Mouse (Mus musculus) cerebellum, adult 9-10 months (tissue): ENCODE results near the gene Ddx55.
"Not testable (repeated sequence)": the region's sequence is repeated elsewhere in the genome, so short reads cannot be mapped to it uniquely, and the experiment has no call there.

ENCODE experiments used
- DNase-seq: peaks from one replicate; pipeline ENCODE4 v3.0.0; 2022

Ddx55 gene

GRCm38 (mm10) chr5:124539905-124540304 is 12.8 kb upstream of the Ddx55 start:
- peak; percentile 55 for DNase-seq

GRCm38 (mm10) chr5:124540383-124540786 is 12.3 kb upstream of the Ddx55 start, which contains the start of gene Tmed2:
Gene Tmed2, plus strand, starts transcription at chr5:124540695.
- peak; percentile 97 for DNase-seq

- DNase-seq, result no peak
Measured at GRCm38 (mm10) chr5:124540905-124541601, 11.6 kb upstream of the Ddx55 start.

- DNase-seq, result no peak
Measured at GRCm38 (mm10) chr5:124541602-124541973, 11.1 kb upstream of the Ddx55 start.

GRCm38 (mm10) chr5:124550737-124551136 is 1.9 kb upstream of the Ddx55 start:
- not testable (repeated sequence) for DNase-seq

- not testable (repeated sequence) for DNase-seq
Measured at GRCm38 (mm10) chr5:124551349-124552093, 1.1 kb upstream of the Ddx55 start.

GRCm38 (mm10) chr5:124552094-124552472 is 581 bp upstream of the Ddx55 start:
- no peak for DNase-seq

GRCm38 (mm10) chr5:124553607-124554006 is 943 bp downstream of the Ddx55 start:
- DNase-seq, result no peak

- no peak for DNase-seq
Measured at GRCm38 (mm10) chr5:124555145-124555544, 2.5 kb downstream of the Ddx55 start.

- peak; percentile 78 for DNase-seq
Measured at GRCm38 (mm10) chr5:124571068-124571467, 18.4 kb downstream of the Ddx55 start.

- DNase-seq, result no peak
Measured at GRCm38 (mm10) chr5:124575467-124575866, 22.8 kb downstream of the Ddx55 start.

GRCm38 (mm10) chr5:124578633-124579317 is 26.1 kb downstream of the Ddx55 start, which contains the start of the genes Eif2b1 and Gtf2h3:
Gene Eif2b1, minus strand, starts transcription at chr5:124579131.
Gene Gtf2h3, plus strand, starts transcription at chr5:124579140.
- DNase-seq, result peak; percentile 87

- no peak for DNase-seq
Measured at GRCm38 (mm10) chr5:124582515-124582914, 29.9 kb downstream of the Ddx55 start.

GRCm38 (mm10) chr5:124592768-124593167 is 40.1 kb downstream of the Ddx55 start:
- DNase-seq, result no peak

- DNase-seq, result peak; percentile 97
Measured at GRCm38 (mm10) chr5:124598224-124599174, 45.8 kb downstream of the Ddx55 start.

GRCm38 (mm10) chr5:124599726-124600125 is 47.1 kb downstream of the Ddx55 start:
- not testable (repeated sequence) for DNase-seq

GRCm38 (mm10) chr5:124602349-124602748 is 49.7 kb downstream of the Ddx55 start:
- DNase-seq, result no peak

GRCm38 (mm10) chr5:124604296-124604695 is 51.6 kb downstream of the Ddx55 start:
- DNase-seq, result no peak

GRCm38 (mm10) chr5:124605041-124605622 is 52.5 kb downstream of the Ddx55 start:
- DNase-seq, result no peak

- no peak for DNase-seq
Measured at GRCm38 (mm10) chr5:124610965-124611364, 58.3 kb downstream of the Ddx55 start.

- no peak for DNase-seq
Measured at GRCm38 (mm10) chr5:124614709-124615108, 62.0 kb downstream of the Ddx55 start.

GRCm38 (mm10) chr5:124618711-124619110 is 66.0 kb downstream of the Ddx55 start:
- no peak for DNase-seq
